Mouse (Mus musculus) neutrophil, adult 5-6 weeks (primary cell): ENCODE measurements around the gene Cdan1. TPM values are rescaled to one million over a fixed set of nuclear protein-coding genes. Genes with fewer than 3 reads are reported as not detected.
A peak's percentile ranks its signal among the peaks of the same experiment; 100 is the strongest.

Experiments used
- ATAC-seq: fragments of 151-379, 151-347 bp; 2 replicates; pipeline ENCODE4 v1.8.0; 2017; ENCODE audit warnings: mild to moderate bottlenecking, moderate TSS enrichment; ENCODE audit not compliant: insufficient number of reproducible peaks, poor library complexity, low FRiP score, severe bottlenecking; ENCODE audit errors: extremely low read depth
- total RNA-seq: library from RNA; stranded (forward); fragments of 200-1000 nt; gene quantifications from 2 replicates; pipeline ENCODE4 v1.2.3, GENCODE M21; 2017

Gene Cdan1
- total RNA-seq = 19.0 and 19.8 TPM in 2 replicates

GRCm38 (mm10) chr2:120849449-120850423 lies at the start of gene Cdan1:
Gene Cdan1, minus strand, starts transcription at chr2:120850128.
- no peak for ATAC-seq

- ATAC-seq = no peak
Measured at GRCm38 (mm10) chr2:120896361-120896760, 46.4 kb upstream of the Cdan1 start.

DNA sequence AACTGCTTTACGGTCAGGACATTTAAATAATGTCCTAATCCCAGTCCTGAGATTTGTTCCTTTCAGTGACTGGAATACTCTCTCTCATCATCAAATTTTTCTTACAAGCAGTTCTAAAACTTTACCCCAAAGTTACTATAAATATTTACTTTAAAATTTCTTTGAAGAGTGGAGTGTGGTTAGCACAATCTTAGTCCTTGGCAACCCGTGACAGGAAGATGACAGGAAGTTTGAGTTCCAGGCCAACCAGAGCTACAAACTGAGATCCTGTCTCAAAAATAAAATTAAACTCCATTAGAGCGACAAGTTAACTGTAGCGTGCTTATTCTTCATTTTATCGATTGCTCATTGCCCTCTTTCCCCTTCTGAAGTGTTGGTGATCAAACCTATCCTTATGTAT lies 37.7 kb upstream of the Cdan1 start:
- ATAC-seq = no peak

DNA sequence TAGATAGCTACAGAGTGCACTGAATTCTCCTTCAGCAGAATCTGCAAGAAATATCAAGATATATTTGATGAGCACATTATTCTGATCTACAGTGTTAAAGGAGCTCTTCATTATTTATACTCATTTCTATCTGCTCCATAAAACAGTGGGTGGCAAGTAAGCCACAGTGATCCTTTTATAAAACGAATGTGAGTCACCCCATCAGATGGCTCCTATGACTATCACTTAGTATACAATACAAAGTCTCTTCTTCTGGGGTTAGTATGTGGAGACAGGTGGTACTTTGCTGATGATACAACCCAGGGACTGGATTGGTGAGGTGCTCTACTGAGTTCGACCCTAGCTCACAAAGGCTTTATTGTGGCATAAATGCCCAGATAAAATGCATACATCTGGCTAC lies 23.3 kb upstream of the Cdan1 start:
- no peak for ATAC-seq

DNA sequence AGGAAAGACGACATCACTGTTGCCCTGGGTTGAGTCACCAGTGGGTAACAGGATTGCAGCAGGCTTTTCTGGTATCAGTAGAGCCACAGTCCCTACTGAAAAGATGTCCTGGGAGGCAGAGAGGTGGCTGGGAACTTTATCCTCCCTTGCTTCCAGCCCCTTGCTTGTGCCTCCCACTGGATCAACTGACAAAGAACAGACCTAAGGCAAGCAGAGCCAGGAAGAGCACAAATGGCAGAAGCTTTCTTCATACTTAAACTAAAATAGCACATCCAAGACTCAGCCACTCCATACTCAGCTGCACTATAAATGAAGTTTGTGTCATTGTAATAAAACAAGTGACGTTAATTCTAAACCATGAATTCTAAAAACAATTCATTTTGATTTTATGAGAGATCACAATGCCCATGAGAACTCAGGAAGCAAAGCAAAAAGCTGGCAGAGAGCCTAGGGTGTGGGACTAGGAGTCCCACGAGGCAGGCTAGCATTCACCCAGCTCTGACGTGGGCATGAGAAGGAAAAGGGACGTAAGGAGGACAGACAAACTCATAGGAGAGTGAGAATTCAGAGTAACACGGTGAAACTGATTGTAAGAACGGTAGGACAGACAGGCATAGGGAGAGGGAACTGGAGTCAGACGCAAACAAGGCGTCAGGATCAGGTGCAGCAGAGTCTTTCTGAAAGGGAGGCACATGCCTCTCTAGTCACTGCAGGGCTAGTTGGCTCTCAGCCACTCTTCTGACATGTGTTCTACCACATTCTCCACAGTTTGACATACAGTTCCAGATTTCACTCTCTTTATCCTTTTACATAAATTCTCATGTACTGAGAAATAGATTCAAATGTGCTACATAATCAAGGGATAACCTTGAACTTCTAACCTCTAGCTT lies 21.8 kb upstream of the Cdan1 start:
- ATAC-seq = no peak

GRCm38 (mm10) chr2:120867336-120867735 lies 17.4 kb upstream of the Cdan1 start:
- no peak for ATAC-seq

- 0 out of 2 replicates have a peak, but pooled peaks have one; percentile 30 for ATAC-seq
Measured at GRCm38 (mm10) chr2:120866561-120866960, 16.6 kb upstream of the Cdan1 start.

DNA sequence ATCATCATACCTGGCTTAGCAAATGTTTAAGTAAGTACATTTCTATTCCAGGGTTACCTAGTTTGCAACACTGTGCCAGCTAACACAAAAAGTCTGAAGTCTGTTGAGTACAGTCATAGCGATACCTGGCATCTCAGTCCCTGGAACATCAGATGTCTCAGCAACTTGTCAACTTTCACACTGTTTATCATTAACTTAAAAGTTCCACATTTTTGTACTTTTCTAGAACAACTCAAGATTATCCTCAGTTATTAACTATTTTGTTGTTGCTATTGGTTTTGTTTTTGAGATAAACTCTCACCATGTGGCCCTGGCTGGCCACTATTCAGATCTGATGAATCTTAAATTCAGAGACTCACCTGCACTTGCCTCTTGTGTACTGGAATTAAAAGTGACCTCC lies 13.5 kb upstream of the Cdan1 start:
- ATAC-seq = no peak

DNA sequence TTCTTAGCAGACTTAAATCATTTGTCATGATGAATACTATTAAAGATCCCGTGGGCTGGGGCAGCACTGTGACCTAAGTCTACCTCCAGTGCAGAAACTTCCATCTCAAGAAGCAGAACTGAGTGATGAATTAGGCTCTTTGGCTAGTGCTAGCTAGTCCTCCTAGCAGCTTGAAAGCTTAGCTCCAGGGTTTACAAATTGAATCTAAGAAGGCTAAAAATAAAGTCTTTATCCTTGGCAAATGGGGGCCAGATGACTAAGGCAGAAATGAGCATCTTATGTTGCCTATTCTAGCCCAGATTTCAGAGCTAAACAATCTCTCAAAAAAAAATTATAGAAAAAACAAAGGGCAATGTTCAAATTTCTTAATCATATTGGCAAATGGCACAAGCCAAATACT lies 10.8 kb upstream of the Cdan1 start:
- ATAC-seq = no peak

GRCm38 (mm10) chr2:120858131-120858530 lies 8.2 kb upstream of the Cdan1 start:
- no peak for ATAC-seq

- no peak for ATAC-seq
Measured at GRCm38 (mm10) chr2:120853151-120853550, 3.2 kb upstream of the Cdan1 start.

DNA sequence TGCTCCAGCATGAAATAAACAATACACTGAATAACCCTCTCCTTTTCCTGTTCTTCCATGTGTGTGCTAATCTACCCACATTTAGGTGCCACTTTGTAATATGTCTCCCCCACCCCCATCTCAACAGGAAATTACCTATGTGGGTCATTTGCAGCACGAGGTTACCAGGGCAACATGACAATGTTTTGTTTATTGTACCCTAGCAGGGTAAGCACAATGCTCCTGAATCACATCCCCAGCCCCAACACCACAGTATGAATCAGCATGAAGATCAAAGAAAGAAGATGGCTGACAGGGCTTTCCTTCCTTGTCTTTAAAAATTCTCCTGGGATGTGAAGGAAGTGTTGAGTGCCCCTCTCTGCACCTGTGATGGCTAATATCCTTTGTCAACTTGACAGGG lies 2.7 kb upstream of the Cdan1 start:
- no peak for ATAC-seq

DNA sequence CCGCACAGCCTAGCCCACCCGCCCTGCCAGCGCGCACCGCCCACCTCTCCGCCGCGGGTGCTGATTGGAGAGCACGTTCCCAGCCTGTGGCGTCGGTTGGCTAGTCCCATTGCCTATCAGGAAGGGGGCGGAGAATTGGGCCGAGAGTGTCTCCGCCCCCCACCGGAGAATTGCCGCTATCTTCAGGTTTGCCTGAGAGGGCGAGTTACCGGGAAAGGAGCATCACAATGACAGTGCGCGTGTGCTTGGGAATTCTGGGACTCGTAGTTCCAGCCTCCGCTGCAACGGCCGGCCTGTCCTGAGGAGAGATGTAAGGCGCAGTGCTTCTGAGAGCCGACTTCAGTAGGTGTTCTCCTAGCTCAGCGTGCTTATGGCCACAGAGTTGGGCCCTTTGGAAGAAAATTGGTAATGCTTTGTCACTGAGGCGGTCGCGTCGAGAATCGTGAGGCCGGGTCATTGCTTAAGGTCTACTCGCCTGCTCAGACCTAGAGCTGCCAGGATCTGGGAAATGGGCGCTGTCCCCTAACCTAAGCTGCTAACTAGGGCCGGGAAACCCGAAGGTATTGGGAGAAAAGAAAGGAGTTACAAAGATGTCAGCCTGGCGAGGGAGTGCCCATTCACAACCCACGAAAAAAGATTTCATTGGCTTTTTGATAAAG lies 625 bp upstream of the Cdan1 start, which contains the start of gene Ttbk2:
Ttbk2 (minus strand) TSS at position 181 of the 659 bp plus-strand sequence.
- ATAC-seq = peak; percentile 99

GRCm38 (mm10) chr2:120845280-120845679 lies 4.6 kb downstream of the Cdan1 start:
- no peak for ATAC-seq

DNA sequence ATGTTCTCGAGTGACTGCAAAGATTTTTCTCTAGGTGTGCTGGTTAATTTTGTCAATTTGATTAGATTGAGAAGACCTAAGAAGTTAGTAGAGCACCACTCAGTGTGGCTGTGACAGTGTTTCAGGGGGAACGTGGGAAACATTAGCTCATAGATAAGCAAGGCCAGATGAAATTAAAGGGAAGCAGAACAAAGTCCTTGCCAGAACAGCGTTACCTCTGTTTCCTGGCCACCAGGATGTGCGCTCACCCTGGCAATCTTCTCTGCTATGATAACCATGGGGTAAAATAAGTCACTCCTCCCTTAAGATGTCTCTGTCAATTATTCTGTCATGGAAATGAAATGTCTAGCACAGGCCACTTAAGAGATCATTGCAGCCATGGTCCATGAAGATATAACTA lies 5.9 kb downstream of the Cdan1 start:
- ATAC-seq = no peak

DNA sequence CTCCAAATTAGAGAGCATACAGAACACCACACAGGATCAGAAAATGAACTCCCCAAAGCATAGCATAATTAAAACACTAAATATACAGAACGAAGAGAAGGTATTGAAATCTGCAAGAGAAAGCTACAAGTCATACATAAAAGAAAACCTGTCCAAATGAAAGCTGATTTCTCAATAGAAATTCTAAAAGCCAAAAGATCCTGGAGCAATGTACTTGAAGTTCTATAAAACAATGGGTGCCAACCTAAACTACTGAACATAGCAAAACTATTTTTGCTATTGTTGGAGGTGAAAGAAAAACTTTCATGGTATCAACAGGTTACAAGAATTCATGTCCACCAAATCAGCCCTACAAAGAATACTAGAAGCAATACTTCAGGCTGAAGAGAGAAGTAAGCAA lies 8.7 kb downstream of the Cdan1 start:
- no peak for ATAC-seq

DNA sequence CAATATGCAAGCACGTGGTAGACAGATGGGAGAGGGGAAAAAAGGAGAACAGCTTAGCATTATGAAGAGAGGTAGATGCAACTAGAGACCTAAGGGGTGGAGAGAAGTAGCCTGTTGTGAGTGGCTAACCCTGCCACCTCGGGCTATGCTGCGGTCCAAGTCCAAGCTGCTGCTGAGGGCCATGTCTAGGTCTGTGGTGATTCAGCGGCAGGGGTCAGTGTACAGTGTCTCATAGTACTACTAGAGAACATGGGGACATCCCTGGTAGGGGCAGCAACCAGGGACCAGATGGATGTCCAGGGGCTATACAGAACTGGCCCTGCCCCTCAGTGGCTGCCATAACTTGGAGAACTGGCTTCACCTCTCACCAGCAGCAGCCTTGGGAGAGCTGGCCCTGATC lies 14.8 kb downstream of the Cdan1 start:
- no peak for ATAC-seq

GRCm38 (mm10) chr2:120826936-120827638 lies 22.8 kb downstream of the Cdan1 start:
- no peak for ATAC-seq
